Comparison of ENCODE assay signal across 15 mouse cellular contexts in genomic region chr8:97473326-97473725, GRCm38 (mm10).
"Had no signal": no experiment of that assay in that cellular context is flagged by ENCODE, and none has a peak within 500 bp of the region (broad histone marks: within the 10 kb centered on the region; RNA-seq: fewer than 3 reads in every experiment).

No protein-coding gene starts in this region.

- H3K4me3 ChIP-seq: midbrain, embryonic 10.5 days; midbrain, embryonic 12.5 days; myocyte; neural tube, embryonic 12.5 days; stomach, embryonic 15.5 days had no signal

- H3K36me3 ChIP-seq: midbrain, embryonic 10.5 days; midbrain, embryonic 12.5 days; neural tube, embryonic 12.5 days; stomach, embryonic 15.5 days had no signal

- DNase-seq: lung, adult 18-20 months; lung, postnatal 10 days; lung, postnatal 4 days; midbrain, embryonic 14.5 days; right cerebral cortex, postnatal 14 days; thymus, adult 2 months; thymus, postnatal 25 days; thymus, postnatal 4 days had no signal

- H3K9ac ChIP-seq: midbrain, embryonic 12.5 days; neural tube, embryonic 12.5 days; stomach, embryonic 15.5 days had no signal

- ATAC-seq: midbrain, embryonic 16.5 days had no signal

- H3K4me1 ChIP-seq: neural tube, embryonic 12.5 days; stomach, embryonic 15.5 days had no signal

- H3K4me2 ChIP-seq: midbrain, embryonic 12.5 days; neural tube, embryonic 12.5 days; stomach, embryonic 15.5 days had no signal

- H3K27ac ChIP-seq: midbrain, embryonic 10.5 days; midbrain, embryonic 12.5 days; neural tube, embryonic 12.5 days; stomach, embryonic 15.5 days; stomach, postnatal 0 days had no signal

- H3K27me3 ChIP-seq: midbrain, embryonic 12.5 days; neural tube, embryonic 12.5 days; stomach, embryonic 15.5 days had no signal

- H3K9me3 ChIP-seq: midbrain, embryonic 10.5 days; midbrain, embryonic 12.5 days; neural tube, embryonic 12.5 days; stomach, embryonic 15.5 days had no signal
